Mouse (Mus musculus) erythroblast, embryonic 14.5 days (primary cell): ENCODE measurements around the gene Kcnh7.

ENCODE experiments used
- GATA1 ChIP-seq: IDR thresholded peaks from 2 replicates; pipeline ENCODE4 v1.6.1; 2012; ENCODE audit warnings: low read length, inconsistent platforms, mixed read lengths
- TAL1 ChIP-seq: IDR thresholded peaks from 3 replicates; pipeline ENCODE4 v1.6.1; 2012; ENCODE audit warnings: low read length, inconsistent platforms, mixed read lengths

DNA sequence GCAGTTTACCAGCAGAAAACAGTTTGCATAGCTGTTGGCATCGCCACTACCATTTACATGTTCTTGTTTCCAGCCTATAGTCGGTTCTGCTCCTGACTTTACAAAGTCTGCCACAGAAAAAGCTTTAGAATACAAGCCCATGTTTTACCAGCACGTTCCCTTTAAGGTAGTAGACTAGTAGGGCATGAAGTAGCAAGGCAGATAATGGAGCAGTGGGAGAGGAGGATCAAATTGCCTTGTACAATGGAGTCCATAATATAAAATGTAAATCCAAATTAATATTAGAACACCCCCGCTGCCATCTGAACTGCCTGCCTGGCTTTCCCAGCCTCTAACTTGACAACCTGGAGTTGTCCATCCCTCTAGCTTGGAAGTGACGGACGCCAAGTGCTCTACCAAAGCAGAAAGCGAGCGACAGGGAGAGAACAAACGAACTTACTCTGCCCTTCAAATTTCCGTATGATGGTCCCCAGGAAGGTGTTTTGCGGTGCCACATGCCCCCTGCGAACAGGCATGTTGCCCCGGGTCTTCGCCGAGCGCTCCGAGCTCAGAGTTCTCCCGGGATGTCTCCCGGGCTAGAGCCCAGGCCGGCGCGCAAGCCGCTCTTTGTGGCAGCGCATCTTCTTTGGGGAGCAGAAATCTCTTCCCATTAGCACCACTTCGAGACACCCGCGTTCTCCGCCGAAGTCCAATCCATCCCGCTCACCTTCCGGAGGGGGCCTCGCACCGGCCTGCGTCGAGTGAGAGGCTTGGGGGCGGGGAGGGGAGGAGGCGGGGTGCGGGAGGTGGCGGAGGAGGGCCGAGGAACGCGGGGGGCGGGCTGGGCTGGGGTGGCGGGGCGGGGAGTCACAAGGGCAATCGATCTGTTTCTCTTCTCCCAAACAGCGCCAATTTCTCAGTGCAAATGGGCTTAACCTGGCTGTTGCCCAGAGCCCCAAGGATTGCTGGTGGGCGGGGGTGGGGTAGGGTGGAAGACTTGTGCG lies at the start of gene Kcnh7:
- TF ChIP-seq TAL1 = no peak
- TF ChIP-seq GATA1 = no peak
